Mouse (Mus musculus): ENCODE measurements at regions not wholly inside any gene's neighbourhood (a gene's known extent, or its start where the extent isn't known, plus 50 kb on each side); places are given as distances from the start of the nearest gene placed in this dataset.

GRCm38 (mm10) chr5:7428291-7428690 lies 83.7 kb upstream of the Zfp804b start:
- Histone ChIP-seq H3K4me2 (no peak overlapping the region), H3K4me3 (no peak overlapping the region), H3K9me3 (replicated peaks) (no peaks in the 10 kb centered on the region), H3K4me1 (replicated peaks) (no peaks in the 10 kb centered on the region), H3K27ac (ENCODE audit: poor library complexity, severe bottlenecking) (no peak overlapping the region), H3K36me3 (no peaks in the 10 kb centered on the region), H3K27me3 (replicated peaks) (no peaks in the 10 kb centered on the region), H3K9ac (no peak overlapping the region)
- whole genome bisulfite sequencing, result 46% methylated on average over 5 of the region's 5 CpGs
- no peak for ATAC-seq (ENCODE audit: insufficient number of reproducible peaks, low FRiP score)

DNA sequence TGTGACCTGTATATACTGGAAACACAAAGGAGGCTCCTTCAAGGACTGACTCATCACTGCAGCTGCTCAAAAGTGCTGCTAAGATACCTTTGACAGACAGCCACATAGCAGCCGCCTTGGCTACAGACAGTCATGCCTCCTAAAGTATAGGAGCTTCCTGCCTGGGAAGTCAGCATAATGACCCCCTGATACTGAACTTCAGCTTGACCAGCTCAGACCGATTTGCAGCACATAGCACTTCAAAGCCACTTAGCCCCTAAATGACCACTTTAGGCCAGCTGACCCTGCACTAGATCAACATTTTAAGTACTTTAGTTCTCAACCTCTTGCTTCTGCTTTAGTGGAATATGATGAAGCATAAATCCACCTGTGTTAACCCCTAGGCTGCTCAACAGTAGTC lies 91.9 kb upstream of the Zfp804b start:
- no peaks in the 10 kb centered on the region for H3K36me3 ChIP-seq
- no peak overlapping the region for H3K27ac ChIP-seq (ENCODE audit: poor library complexity, severe bottlenecking)
- H3K4me3 ChIP-seq, result no peak overlapping the region
- H3K9me3 ChIP-seq (replicated peaks), result no peaks in the 10 kb centered on the region
- no peaks in the 10 kb centered on the region for H3K4me1 ChIP-seq (replicated peaks)
- H3K27me3 ChIP-seq (replicated peaks), result no peaks in the 10 kb centered on the region
- H3K4me2 ChIP-seq, result no peak overlapping the region
- 44% methylated on average over 2 of the region's 2 CpGs for WGBS
- no peak for ATAC-seq (ENCODE audit: insufficient number of reproducible peaks, low FRiP score)
- H3K9ac ChIP-seq, result no peak overlapping the region

GRCm38 (mm10) chr5:7448001-7448400 lies 103.4 kb upstream of the Zfp804b start:
- Histone ChIP-seq H3K36me3 (no peaks in the 10 kb centered on the region), H3K4me3 (no peak overlapping the region), H3K27me3 (replicated peaks) (no peaks in the 10 kb centered on the region), H3K9ac (no peak overlapping the region), H3K4me1 (replicated peaks) (no peaks in the 10 kb centered on the region), H3K27ac (ENCODE audit: poor library complexity, severe bottlenecking) (no peak overlapping the region), H3K4me2 (no peak overlapping the region), H3K9me3 (replicated peaks) (no peaks in the 10 kb centered on the region)
- no peak for ATAC-seq (ENCODE audit: insufficient number of reproducible peaks, low FRiP score)
- 79% methylated on average over 2 of the region's 2 CpGs for WGBS

DNA sequence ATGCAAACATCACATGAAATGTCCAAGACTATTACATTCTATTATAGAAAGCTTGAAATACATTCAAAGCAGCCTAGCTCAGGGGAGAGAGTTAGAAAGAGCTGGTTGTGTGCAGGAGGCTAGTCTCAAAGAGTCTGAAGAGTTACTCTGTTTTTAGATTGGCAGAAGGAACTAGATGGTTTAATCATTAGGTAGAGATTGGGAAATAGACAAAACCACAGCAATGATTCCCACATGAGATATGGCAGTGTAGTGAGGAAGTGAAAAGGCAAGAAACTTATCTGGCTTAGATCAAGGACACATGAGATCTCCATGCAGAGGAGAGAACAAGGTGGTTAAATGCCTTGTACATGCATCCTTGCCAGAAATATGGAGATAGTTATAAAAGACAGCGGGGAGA lies 110.3 kb upstream of the Zfp804b start:
- H3K4me1 ChIP-seq (replicated peaks), result no peaks in the 10 kb centered on the region
- WGBS, result 84% methylated on average over 1 of the region's 1 CpGs
- no peaks in the 10 kb centered on the region for H3K36me3 ChIP-seq

DNA sequence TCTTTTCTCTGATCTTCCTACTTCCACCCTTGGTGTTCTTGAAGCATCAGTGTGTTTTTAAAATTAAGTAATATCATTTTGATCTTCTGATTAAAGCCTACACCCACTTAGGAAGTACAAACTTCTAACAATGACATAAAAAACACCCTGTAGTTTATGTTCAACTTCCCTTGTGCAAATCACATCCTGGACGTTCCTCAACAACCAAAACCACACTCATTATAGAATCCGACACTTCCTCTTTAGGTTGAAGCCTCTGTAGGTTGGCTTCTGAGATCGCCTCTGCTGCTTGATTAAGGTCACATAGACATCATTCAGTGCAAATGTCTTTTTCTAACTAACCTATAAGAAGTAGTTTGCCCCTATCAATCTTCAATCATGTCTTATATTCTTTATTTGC lies 112.5 kb upstream of the Zfp804b start:
- Histone ChIP-seq H3K27ac (ENCODE audit: poor library complexity, severe bottlenecking) (no peak overlapping the region), H3K4me3 (no peak overlapping the region), H3K9ac (no peak overlapping the region), H3K27me3 (replicated peaks) (no peaks in the 10 kb centered on the region), H3K9me3 (replicated peaks) (no peaks in the 10 kb centered on the region), H3K36me3 (no peaks in the 10 kb centered on the region), H3K4me1 (replicated peaks) (no peaks in the 10 kb centered on the region), H3K4me2 (no peak overlapping the region)
- ATAC-seq (ENCODE audit: insufficient number of reproducible peaks, low FRiP score), result no peak
- 71% methylated on average over 3 of the region's 3 CpGs for WGBS

More for the DNA sequence above, 110.3 kb upstream of the Zfp804b start:
- no peak overlapping the region for H3K9ac ChIP-seq
- no peak for ATAC-seq (ENCODE audit: insufficient number of reproducible peaks, low FRiP score)
- H3K27ac ChIP-seq (ENCODE audit: poor library complexity, severe bottlenecking), result no peak overlapping the region
- H3K4me3 ChIP-seq, result no peak overlapping the region
- H3K9me3 ChIP-seq (replicated peaks), result no peaks in the 10 kb centered on the region
- no peaks in the 10 kb centered on the region for H3K27me3 ChIP-seq (replicated peaks)
- H3K4me2 ChIP-seq, result no peak overlapping the region

- H3K4me2 ChIP-seq, result no peak overlapping the region
- no peak for ATAC-seq (ENCODE audit: insufficient number of reproducible peaks, low FRiP score)
- H3K9me3 ChIP-seq (replicated peaks), result no peaks in the 10 kb centered on the region
- H3K27me3 ChIP-seq (replicated peaks), result no peaks in the 10 kb centered on the region
- no peak overlapping the region for H3K9ac ChIP-seq
- H3K36me3 ChIP-seq, result no peaks in the 10 kb centered on the region
- WGBS, result 72% methylated on average over 2 of the region's 2 CpGs
- no peaks in the 10 kb centered on the region for H3K4me1 ChIP-seq (replicated peaks)
- H3K4me3 ChIP-seq, result no peak overlapping the region
- H3K27ac ChIP-seq (ENCODE audit: poor library complexity, severe bottlenecking), result no peak overlapping the region
Observed at GRCm38 (mm10) chr5:7489150-7489549, 144.6 kb upstream of the Zfp804b start.

DNA sequence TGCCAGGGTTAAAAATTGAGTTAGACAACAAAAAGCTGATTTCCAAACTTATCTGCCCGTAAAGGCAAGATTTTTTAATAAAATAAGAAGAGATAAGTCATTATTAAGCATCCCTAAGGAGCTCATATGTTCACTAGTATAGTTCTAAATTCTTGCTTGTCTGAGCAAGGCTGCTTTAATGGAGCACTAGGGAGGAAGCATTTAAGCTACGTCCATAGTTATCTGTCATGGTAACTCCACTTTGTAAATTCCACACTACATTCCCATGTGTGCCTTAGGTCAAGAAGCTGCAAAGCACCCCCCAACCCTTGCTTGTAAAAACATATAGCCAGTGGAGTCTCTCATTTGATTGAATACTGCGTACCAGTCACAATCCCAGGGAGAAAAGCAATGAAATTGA lies 145.0 kb upstream of the Zfp804b start:
- Histone ChIP-seq H3K9ac (no peak overlapping the region), H3K9me3 (replicated peaks) (no peaks in the 10 kb centered on the region), H3K4me2 (no peak overlapping the region), H3K4me1 (replicated peaks) (no peaks in the 10 kb centered on the region), H3K36me3 (no peaks in the 10 kb centered on the region), H3K4me3 (no peak overlapping the region), H3K27ac (ENCODE audit: poor library complexity, severe bottlenecking) (no peak overlapping the region), H3K27me3 (replicated peaks) (no peaks in the 10 kb centered on the region)
- ATAC-seq (ENCODE audit: insufficient number of reproducible peaks, low FRiP score), result no peak
- 64% methylated on average over 3 of the region's 3 CpGs for WGBS

GRCm38 (mm10) chr5:7517520-7518181 lies 173.1 kb upstream of the Zfp804b start:
- H3K4me1 ChIP-seq (replicated peaks), result no peaks in the 10 kb centered on the region
- 67% methylated on average over 3 of the region's 3 CpGs for WGBS
- H3K9me3 ChIP-seq (replicated peaks), result no peaks in the 10 kb centered on the region
- no peaks in the 10 kb centered on the region for H3K36me3 ChIP-seq
- no peak overlapping the region for H3K4me2 ChIP-seq
- no peak overlapping the region for H3K9ac ChIP-seq
- no peaks in the 10 kb centered on the region for H3K27me3 ChIP-seq (replicated peaks)
- no peak overlapping the region for H3K4me3 ChIP-seq
- ATAC-seq (ENCODE audit: insufficient number of reproducible peaks, low FRiP score), result no peak
- H3K27ac ChIP-seq (ENCODE audit: poor library complexity, severe bottlenecking), result no peak overlapping the region

- H3K27ac ChIP-seq (ENCODE audit: poor library complexity, severe bottlenecking), result no peak overlapping the region
Observed at GRCm38 (mm10) chr5:7532686-7533199, 188.2 kb upstream of the Zfp804b start.

DNA sequence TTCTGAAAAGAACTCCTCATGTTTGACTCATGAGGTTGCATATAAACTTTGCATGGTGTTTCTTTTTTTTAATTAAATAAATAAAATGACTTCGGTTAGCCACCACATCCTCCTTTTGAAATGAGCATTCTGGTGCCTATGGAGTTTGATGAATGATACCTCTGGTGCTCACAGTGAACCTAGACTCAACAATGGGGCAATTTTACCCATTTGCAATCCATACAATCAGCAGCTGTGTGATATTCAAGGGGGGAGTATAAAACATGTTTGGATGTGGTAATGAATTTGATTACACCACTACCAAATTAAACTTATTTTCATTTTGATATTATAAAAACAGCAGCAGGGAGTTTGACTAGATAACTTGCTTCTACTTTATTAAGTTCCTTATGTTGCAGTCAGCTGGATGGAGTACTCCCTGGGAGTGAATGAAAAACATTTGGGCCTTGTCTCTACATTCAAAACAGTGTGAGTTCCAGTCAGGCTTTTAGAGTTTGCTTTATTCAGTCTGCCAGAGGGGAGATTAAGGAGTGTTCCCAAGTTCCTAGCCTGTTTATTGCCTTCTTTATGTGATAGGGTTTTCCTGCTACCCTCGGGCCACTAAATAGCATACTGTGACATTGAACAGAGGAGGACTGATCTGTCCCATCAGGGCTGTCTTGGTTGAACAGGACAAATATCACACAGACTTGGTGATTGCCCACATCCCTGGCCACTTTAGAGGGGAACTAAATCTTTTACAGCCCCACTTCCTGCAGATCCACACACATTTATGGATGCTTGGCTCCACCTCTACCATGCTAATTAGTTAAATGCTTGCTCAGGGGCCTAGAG lies 195.5 kb upstream of the Zfp804b start:
- Histone ChIP-seq H3K9ac (no peak overlapping the region), H3K4me3 (no peak overlapping the region), H3K27ac (ENCODE audit: poor library complexity, severe bottlenecking) (no peak overlapping the region), H3K36me3 (no peaks in the 10 kb centered on the region), H3K27me3 (replicated peaks) (no peaks in the 10 kb centered on the region), H3K4me1 (replicated peaks) (no peaks in the 10 kb centered on the region), H3K9me3 (replicated peaks) (no peaks in the 10 kb centered on the region), H3K4me2 (no peak overlapping the region)
- WGBS, result 69% methylated on average over 2 of the region's 2 CpGs
- ATAC-seq (ENCODE audit: insufficient number of reproducible peaks, low FRiP score), result no peak

More at GRCm38 (mm10) chr5:7532686-7533199, 188.2 kb upstream of the Zfp804b start:
- H3K4me2 ChIP-seq, result no peak overlapping the region
- H3K9me3 ChIP-seq (replicated peaks), result no peaks in the 10 kb centered on the region
- no peak overlapping the region for H3K4me3 ChIP-seq
- no peaks in the 10 kb centered on the region for H3K4me1 ChIP-seq (replicated peaks)
- H3K27me3 ChIP-seq (replicated peaks), result no peaks in the 10 kb centered on the region
- ATAC-seq (ENCODE audit: insufficient number of reproducible peaks, low FRiP score), result no peak
- 75% methylated on average over 1 of the region's 1 CpGs for WGBS
- H3K9ac ChIP-seq, result no peak overlapping the region
- no peaks in the 10 kb centered on the region for H3K36me3 ChIP-seq

GRCm38 (mm10) chr5:7540646-7541038 lies 196.1 kb upstream of the Zfp804b start:
- Histone ChIP-seq H3K27ac (ENCODE audit: poor library complexity, severe bottlenecking) (no peak overlapping the region), H3K4me1 (replicated peaks) (no peaks in the 10 kb centered on the region), H3K36me3 (no peaks in the 10 kb centered on the region), H3K4me3 (no peak overlapping the region), H3K9ac (no peak overlapping the region), H3K4me2 (no peak overlapping the region), H3K9me3 (replicated peaks) (no peaks in the 10 kb centered on the region), H3K27me3 (replicated peaks) (no peaks in the 10 kb centered on the region)
- ATAC-seq (ENCODE audit: insufficient number of reproducible peaks, low FRiP score), result no peak
- 81% methylated on average over 4 of the region's 4 CpGs for WGBS
